19 mouse cellular contexts compared by ENCODE assay signal in the genomic region with DNA sequence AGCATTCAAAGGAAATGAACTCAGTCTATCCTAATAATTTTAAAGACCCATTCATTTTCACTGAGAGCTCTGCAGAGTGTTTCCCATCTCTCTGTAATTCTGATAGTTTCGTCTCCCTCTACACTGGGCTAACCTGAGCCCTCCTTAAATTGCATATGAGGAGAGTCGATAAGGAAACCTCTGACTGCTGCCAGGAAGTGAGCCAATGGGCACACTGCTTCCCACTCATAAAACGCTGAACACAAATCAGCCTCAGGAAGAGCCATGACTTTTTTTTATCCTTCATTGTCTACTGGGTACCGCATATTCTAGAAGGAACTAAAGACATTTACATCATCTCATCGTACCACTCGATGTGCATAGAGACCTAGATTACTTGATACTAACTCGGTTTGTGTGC. TPM values are rescaled to one million over a fixed set of nuclear protein-coding genes. Genes with fewer than 3 reads are reported as not detected.
A peak's percentile ranks its signal among the peaks of the same experiment; 100 is the strongest.
DNase-seq lines count a peak whose midpoint lies in the region; ATAC-seq lines count a peak whose summit lies in the region.
"Had no signal": no experiment of that assay in that cellular context is flagged by ENCODE, and none has a peak within 500 bp of the region (broad histone marks: within the 10 kb centered on the region; RNA-seq: fewer than 3 reads in every experiment).

No protein-coding gene starts in this region.

- H3K4me3 ChIP-seq in forebrain, embryonic 16.5 days (replicated peaks; ENCODE audit: low read length), result peak overlapping the region; percentile 4; the same call in 1 of the 2 replicates
- H3K4me3 ChIP-seq in forebrain, embryonic 10.5 days, result no peak overlapping the region
- H3K4me3 ChIP-seq in heart, embryonic 16.5 days (ENCODE audit: low read length), result peak overlapping the region; percentile 13; the same call in 1 of the 2 replicates
- no peak overlapping the region for H3K4me3 ChIP-seq in midbrain, embryonic 13.5 days (replicated peaks)
- no peak overlapping the region for H3K4me3 ChIP-seq in midbrain, embryonic 11.5 days (ENCODE audit: low read depth, low read length)

- H3K9me3 ChIP-seq in forebrain, embryonic 16.5 days (ENCODE audit: control insufficient read depth, low read length), result no peaks in the 10 kb centered on the region
- no peaks in the 10 kb centered on the region for H3K9me3 ChIP-seq in forebrain, embryonic 10.5 days
- no peaks in the 10 kb centered on the region for H3K9me3 ChIP-seq in heart, embryonic 16.5 days (replicated peaks; ENCODE audit: control insufficient read depth, low read length)
- no peaks in the 10 kb centered on the region for H3K9me3 ChIP-seq in midbrain, embryonic 13.5 days
- no peaks in the 10 kb centered on the region for H3K9me3 ChIP-seq in midbrain, embryonic 11.5 days (ENCODE audit: control insufficient read depth, low read length)
- H3K9me3 ChIP-seq: liver, embryonic 12.5 days; megakaryocyte, embryonic 14.5 days had no signal

- 79% methylated on average over 7 of the region's 7 CpGs for WGBS in forebrain, embryonic 16.5 days
- WGBS in forebrain, embryonic 10.5 days, result 89% methylated on average over 7 of the region's 7 CpGs
- WGBS in heart, embryonic 16.5 days, result 79% methylated on average over 7 of the region's 7 CpGs
- WGBS in midbrain, embryonic 13.5 days, result 90% methylated on average over 7 of the region's 7 CpGs
- WGBS in midbrain, embryonic 11.5 days, result 88% methylated on average over 7 of the region's 7 CpGs

- peak overlapping the region; percentile 27 for H3K4me2 ChIP-seq in forebrain, embryonic 16.5 days (ENCODE audit: low read length)
- peak overlapping the region; percentile 45 for H3K4me2 ChIP-seq in heart, embryonic 16.5 days (ENCODE audit: low read depth, low read length)
- H3K4me2 ChIP-seq in midbrain, embryonic 13.5 days (replicated peaks), result peak overlapping the region; percentile 25
- no peak overlapping the region for H3K4me2 ChIP-seq in midbrain, embryonic 11.5 days

- no peak for DNase-seq in forebrain, embryonic 10.5 days (ENCODE audit: extremely low spot score, low spot score)
- no peak for DNase-seq in heart, postnatal 4 days
- no peak for DNase-seq in midbrain, embryonic 11.5 days (ENCODE audit: low spot score, missing footprints)
- no peak for DNase-seq in cerebellum, postnatal 36 days
- no peak for DNase-seq in thymus, adult 18-20 months
- DNase-seq: adrenal gland, adult 8-10 months; cerebellum, adult 9-10 months; gastrocnemius, postnatal 10 days; thymus, postnatal 25 days had no signal

- no peaks in the 10 kb centered on the region for H3K27me3 ChIP-seq in forebrain, embryonic 16.5 days (replicated peaks; ENCODE audit: control insufficient read depth, insufficient read depth, low read length)
- no peaks in the 10 kb centered on the region for H3K27me3 ChIP-seq in forebrain, embryonic 10.5 days (ENCODE audit: poor library complexity, severe bottlenecking)
- no peaks in the 10 kb centered on the region for H3K27me3 ChIP-seq in heart, embryonic 16.5 days (ENCODE audit: control insufficient read depth, insufficient read depth, low read length)
- no peaks in the 10 kb centered on the region for H3K27me3 ChIP-seq in midbrain, embryonic 13.5 days
- no peaks in the 10 kb centered on the region for H3K27me3 ChIP-seq in midbrain, embryonic 11.5 days (ENCODE audit: control insufficient read depth, insufficient read depth, low read length)
- H3K27me3 ChIP-seq: liver, embryonic 12.5 days had no signal

- peaks cover 29% of the 10 kb centered on the region for H3K4me1 ChIP-seq in forebrain, embryonic 16.5 days (replicated peaks; ENCODE audit: control insufficient read depth, insufficient read depth, low read length)
- peaks cover 26% of the 10 kb centered on the region for H3K4me1 ChIP-seq in forebrain, embryonic 10.5 days
- H3K4me1 ChIP-seq in heart, embryonic 16.5 days (ENCODE audit: control insufficient read depth, insufficient read depth, low read length), result peaks cover 29% of the 10 kb centered on the region
- H3K4me1 ChIP-seq in midbrain, embryonic 13.5 days (replicated peaks), result peaks cover 35% of the 10 kb centered on the region
- peaks cover 8% of the 10 kb centered on the region for H3K4me1 ChIP-seq in midbrain, embryonic 11.5 days (ENCODE audit: control insufficient read depth, insufficient read depth, low read length)

- ATAC-seq in forebrain, embryonic 16.5 days, result no peak
- no peak for ATAC-seq in heart, embryonic 16.5 days (replicated peaks; ENCODE audit: extremely low read depth, insufficient read depth, low FRiP score)
- ATAC-seq in midbrain, embryonic 13.5 days, result no peak
- ATAC-seq in midbrain, embryonic 11.5 days (ENCODE audit: low FRiP score), result no peak
- ATAC-seq: liver, embryonic 12.5 days; lung, postnatal 0 days had no signal

- H3K27ac ChIP-seq in forebrain, embryonic 16.5 days (ENCODE audit: low read length), result no peak overlapping the region
- H3K27ac ChIP-seq in forebrain, embryonic 10.5 days, result no peak overlapping the region
- no peak overlapping the region; the same call in 1 of the 2 replicates for H3K27ac ChIP-seq in heart, embryonic 16.5 days (ENCODE audit: low read length)
- 0 out of 2 replicates have a peak overlapping the region, but pooled peaks have one; percentile 19 for H3K27ac ChIP-seq in midbrain, embryonic 13.5 days
- H3K27ac ChIP-seq in midbrain, embryonic 11.5 days (ENCODE audit: low read depth, low read length), result no peak overlapping the region
- H3K27ac ChIP-seq: liver, embryonic 12.5 days had no signal

- no peaks in the 10 kb centered on the region for H3K36me3 ChIP-seq in forebrain, embryonic 16.5 days (ENCODE audit: control insufficient read depth, insufficient read depth)
- no peaks in the 10 kb centered on the region for H3K36me3 ChIP-seq in forebrain, embryonic 10.5 days (replicated peaks)
- no peaks in the 10 kb centered on the region for H3K36me3 ChIP-seq in heart, embryonic 16.5 days (ENCODE audit: control insufficient read depth, insufficient read depth)
- 0 out of 2 replicates have a peak, but pooled peaks cover 3% of the 10 kb centered on the region for H3K36me3 ChIP-seq in midbrain, embryonic 13.5 days
- no peaks in the 10 kb centered on the region for H3K36me3 ChIP-seq in midbrain, embryonic 11.5 days (ENCODE audit: control insufficient read depth, insufficient read depth, low read length)
- H3K36me3 ChIP-seq: liver, embryonic 12.5 days had no signal

- no peak overlapping the region for H3K9ac ChIP-seq in forebrain, embryonic 16.5 days (replicated peaks; ENCODE audit: low read depth, low read length)
- H3K9ac ChIP-seq in heart, embryonic 16.5 days (ENCODE audit: low read length), result peak overlapping the region; percentile 18; the same call in 1 of the 2 replicates
- 0 out of 2 replicates have a peak overlapping the region, but pooled peaks have one; percentile 14 for H3K9ac ChIP-seq in midbrain, embryonic 13.5 days (replicated peaks)
- no peak overlapping the region for H3K9ac ChIP-seq in midbrain, embryonic 11.5 days (ENCODE audit: low read length)

RNA-seq across cellular contexts. Expression of a gene that starts 1.2 kb away (rescaled TPM):
- polyA plus RNA-seq in forebrain, embryonic 16.5 days (2015; fragmentation: Nextera tagmentation; extraction: Ambion mirVana), result 33.7 and 37.8 TPM in 2 replicates
- 49.4 and 49.5 TPM in 2 replicates for polyA plus RNA-seq in forebrain, embryonic 10.5 days (2016; fragmentation: Nextera tagmentation; extraction: Ambion mirVana)
- polyA plus RNA-seq in heart, embryonic 16.5 days (2015; fragmentation: Nextera tagmentation; extraction: Ambion mirVana), result 28.1 and 33.4 TPM in 2 replicates
- 10 to 100 TPM; 34.4 to 41.5 TPM for total RNA-seq in heart, postnatal 4 days (2021)
- polyA plus RNA-seq in midbrain, embryonic 13.5 days (2015; fragmentation: Nextera tagmentation; extraction: Ambion mirVana), result 43.8 and 48.5 TPM in 2 replicates
- polyA plus RNA-seq in midbrain, embryonic 11.5 days (2014; fragmentation: Nextera tagmentation; extraction: Ambion mirVana), result 46.3 and 51.3 TPM in 2 replicates

RNA-seq across cellular contexts. Expression of a gene that starts 58.6 kb away (rescaled TPM):
- polyA plus RNA-seq in forebrain, embryonic 16.5 days (2015; fragmentation: Nextera tagmentation; extraction: Ambion mirVana), result 0.08 TPM in 1 of 2 replicates, not detected in the other
- polyA plus RNA-seq in forebrain, embryonic 10.5 days (2016; fragmentation: Nextera tagmentation; extraction: Ambion mirVana), result 0.07 TPM in 1 of 2 replicates, not detected in the other
- polyA plus RNA-seq in heart, embryonic 16.5 days (2015; fragmentation: Nextera tagmentation; extraction: Ambion mirVana), result 0.36 and 0.37 TPM in 2 replicates
- total RNA-seq in heart, postnatal 4 days (2021), result under 1 TPM in 1 of 2 experiments, not detected in 1; 0.11 TPM
- polyA plus RNA-seq in midbrain, embryonic 13.5 days (2015; fragmentation: Nextera tagmentation; extraction: Ambion mirVana), result 0.17 TPM in 1 of 2 replicates, not detected in the other
- polyA plus RNA-seq in midbrain, embryonic 11.5 days (2014; fragmentation: Nextera tagmentation; extraction: Ambion mirVana), result 0.06 TPM in 1 of 2 replicates, not detected in the other
- total RNA-seq: left cerebral cortex, postnatal 14 days; neutrophil, adult 5-6 weeks had no signal
- polyA plus RNA-seq: inflammation-experienced regulatory T-cells, adult 6 months; kidney, embryonic 14.5 days had no signal

Comparison
In these comparisons a context has a peak if more than half of its experiments do, and no peak if none do; other contexts are left out.
1. H3K4me3 ChIP-seq: peak in forebrain, embryonic 16.5 days (single experiment) and heart, embryonic 16.5 days (single experiment); none in forebrain, embryonic 10.5 days (single experiment), midbrain, embryonic 13.5 days (single experiment) and midbrain, embryonic 11.5 days (single experiment).
2. H3K9ac ChIP-seq: peak in heart, embryonic 16.5 days (single experiment) and midbrain, embryonic 13.5 days (single experiment); none in forebrain, embryonic 16.5 days (single experiment) and midbrain, embryonic 11.5 days (single experiment).